Mouse (Mus musculus): ENCODE results near the gene 2610044O15Rik8. TPM values are rescaled to one million over a fixed set of nuclear protein-coding genes. Genes with fewer than 3 reads are reported as not detected.

Gene 2610044O15Rik8
- 3.0 TPM for polyA plus RNA-seq (2015; fragmentation: Illumina TruSeq; extraction: RNeasy Lipid Tissue Mini Kit (QIAGEN cat#74804); ENCODE audit: insufficient read depth, low read depth, low replicate concordance)

GRCm38 (mm10) chr8:129234027-129234733 lies at the start of gene 2610044O15Rik8:
Gene 2610044O15Rik8, minus strand, starts transcription at chr8:129234406.

Other genes starting within 250 kb of the 2610044O15Rik8 start
- not detected for gene Ccdc7a, start 168.9 kb downstream of the 2610044O15Rik8 start, polyA plus RNA-seq (2015; fragmentation: Illumina TruSeq; extraction: RNeasy Lipid Tissue Mini Kit (QIAGEN cat#74804); ENCODE audit: insufficient read depth, low read depth, low replicate concordance)
- not detected for gene Ccdc7b, start 167.3 kb downstream of the 2610044O15Rik8 start, polyA plus RNA-seq (2015; fragmentation: Illumina TruSeq; extraction: RNeasy Lipid Tissue Mini Kit (QIAGEN cat#74804); ENCODE audit: insufficient read depth, low read depth, low replicate concordance)
- not detected for gene Gm10999, start 102.7 kb downstream of the 2610044O15Rik8 start, polyA plus RNA-seq (2015; fragmentation: Illumina TruSeq; extraction: RNeasy Lipid Tissue Mini Kit (QIAGEN cat#74804); ENCODE audit: insufficient read depth, low read depth, low replicate concordance)

All from pancreas, adult 10 weeks (tissue).